Mouse (Mus musculus) spleen, postnatal 10 days (tissue): Measurements from ENCODE around the gene Fnd3c2.
"Not testable (repeated sequence)": the region's sequence is repeated elsewhere in the genome, so short reads cannot be mapped to it uniquely, and the experiment has no call there.

Source experiments
- DNase-seq, 2 experiments: peaks; one replicate each; pipeline ENCODE4 v3.0.0; 2021 to 2022; ENCODE audit warnings: low spot score in 2 of 2

Fnd3c2 gene

GRCm38 (mm10) chrX:106255276-106255675 is at the start of gene Fnd3c2:
Gene Fnd3c2 (minus strand): TSS chrX:106255376.
- DNase-seq: no peak

GRCm38 (mm10) chrX:106284441-106284840 is 29.3 kb upstream of the Fnd3c2 start:
- DNase-seq: no peak

GRCm38 (mm10) chrX:106221058-106221457 is 34.1 kb downstream of the Fnd3c2 start, which contains the start of gene Taf9b:
Gene Taf9b (minus strand): TSS chrX:106221158.
- no peak for DNase-seq

- DNase-seq: peak; percentile 45 to 71
Observed at GRCm38 (mm10) chrX:106219171-106220032, 35.8 kb downstream of the Fnd3c2 start.

- DNase-seq: no peak
Observed at GRCm38 (mm10) chrX:106209100-106209499, 46.1 kb downstream of the Fnd3c2 start.

- no peak for DNase-seq
Observed at GRCm38 (mm10) chrX:106198904-106199303, 56.3 kb downstream of the Fnd3c2 start.

- peak in 1 of 2 experiments; percentile 30 for DNase-seq
Observed at GRCm38 (mm10) chrX:106197308-106197707, 57.9 kb downstream of the Fnd3c2 start.

GRCm38 (mm10) chrX:106194361-106194760 is 60.8 kb downstream of the Fnd3c2 start:
- DNase-seq: not testable (repeated sequence)

GRCm38 (mm10) chrX:106190091-106190490 is 65.1 kb downstream of the Fnd3c2 start:
- DNase-seq: no peak

- no peak for DNase-seq
Observed at GRCm38 (mm10) chrX:106189356-106189755, 65.8 kb downstream of the Fnd3c2 start.

- DNase-seq: peak; percentile 8 to 24
Observed at GRCm38 (mm10) chrX:106187737-106188136, 67.4 kb downstream of the Fnd3c2 start.

- peak; percentile 57 to 90 for DNase-seq
Observed at GRCm38 (mm10) chrX:106186713-106187649, 68.2 kb downstream of the Fnd3c2 start, which contains the start of gene Pgk1. Gene Pgk1 (plus strand): TSS chrX:106187100.

GRCm38 (mm10) chrX:106185706-106186105 is 69.5 kb downstream of the Fnd3c2 start:
- no peak for DNase-seq
